Mouse (Mus musculus) forebrain, postnatal 0 days (tissue): ENCODE measurements at regions not wholly inside any gene's neighbourhood (a gene's known extent, or its start where the extent isn't known, plus 50 kb on each side); places are given as distances from the start of the nearest gene placed in this dataset.

Experiments used
- ATAC-seq: fragments of 200-750 bp; cut with Nextera tagmentation; 2 replicates; pipeline ENCODE4 v1.8.0; 2017; ENCODE audit warnings: mild to moderate bottlenecking, moderate library complexity
- DNase-seq: peaks from one replicate; pipeline ENCODE4 v3.0.0-alpha.2; 2015
- H3K27ac ChIP-seq: fragments of 300-500 bp; sonication (generic); 2 replicates; pipeline ENCODE4 v1.5.1; 2014; ENCODE audit warnings: low read depth, mild to moderate bottlenecking, antibody characterized with exemption, low read length, moderate library complexity, mixed read lengths
- H3K27me3 ChIP-seq: fragments of 300-500 bp; sonication (generic); 2 replicates; pipeline ENCODE4 v1.6.1; 2014; ENCODE audit warnings: mild to moderate bottlenecking, low read length, mixed read lengths; ENCODE audit not compliant: insufficient read depth
- H3K36me3 ChIP-seq: fragments of 300-500 bp; sonication (generic); 2 replicates; pipeline ENCODE4 v1.6.1; 2014; ENCODE audit warnings: mild to moderate bottlenecking, moderate library complexity; ENCODE audit not compliant: insufficient read depth
- H3K4me1 ChIP-seq: fragments of 300-500 bp; sonication (generic); 2 replicates; pipeline ENCODE4 v1.6.1; 2014; ENCODE audit warnings: antibody characterized with exemption; ENCODE audit not compliant: insufficient read depth
- H3K4me2 ChIP-seq: fragments of 300-500 bp; sonication (generic); 2 replicates; pipeline ENCODE4 v1.6.1; 2014; ENCODE audit warnings: low read depth, mild to moderate bottlenecking, moderate library complexity
- H3K4me3 ChIP-seq: fragments of 300-500 bp; sonication (generic); 2 replicates; pipeline ENCODE4 v1.5.1; 2014; ENCODE audit warnings: low read depth, low read length, mixed read lengths
- H3K9ac ChIP-seq: fragments of 300-500 bp; sonication (generic); 2 replicates; pipeline ENCODE4 v1.6.1; 2014; ENCODE audit warnings: mild to moderate bottlenecking
- H3K9me3 ChIP-seq: fragments of 300-500 bp; sonication (generic); 2 replicates; pipeline ENCODE4 v1.6.1; 2016; ENCODE audit warnings: low read length
- CTCF ChIP-seq: sonication (generic); IDR thresholded peaks from 2 replicates; pipeline ENCODE4 v1.5.1; 2016; ENCODE audit warnings: antibody characterized with exemption, control low read depth, low read depth
- WGBS: fragments of 180-500 bp; shearing (Covaris S2); extraction: QIAGEN DNeasy Blood & Tissue Kit; methylation state at CpG from one replicate; pipeline ENCODE4 v1.1.7; 2014; 5-methylcytosine and 5-hydroxymethylcytosine counted together

- Histone ChIP-seq H3K36me3 (no peaks in the 10 kb centered on the region), H3K9me3 (no peaks in the 10 kb centered on the region), H3K27me3 (no peaks in the 10 kb centered on the region), H3K27ac (no peak overlapping the region), H3K4me3 (no peak overlapping the region), H3K4me2 (no peak overlapping the region), H3K9ac (no peak overlapping the region), H3K4me1 (0 out of 2 replicates have a peak, but pooled peaks cover 5% of the 10 kb centered on the region)
- ATAC-seq (no peak), DNase-seq (no peak)
- TF ChIP-seq CTCF, result no peak
- WGBS, result 21% methylated on average over 1 of the region's 1 CpGs
These were observed 415.7 kb upstream of the Pom121l12 start for GRCm38 (mm10) chr11:14183258-14183968.

DNA sequence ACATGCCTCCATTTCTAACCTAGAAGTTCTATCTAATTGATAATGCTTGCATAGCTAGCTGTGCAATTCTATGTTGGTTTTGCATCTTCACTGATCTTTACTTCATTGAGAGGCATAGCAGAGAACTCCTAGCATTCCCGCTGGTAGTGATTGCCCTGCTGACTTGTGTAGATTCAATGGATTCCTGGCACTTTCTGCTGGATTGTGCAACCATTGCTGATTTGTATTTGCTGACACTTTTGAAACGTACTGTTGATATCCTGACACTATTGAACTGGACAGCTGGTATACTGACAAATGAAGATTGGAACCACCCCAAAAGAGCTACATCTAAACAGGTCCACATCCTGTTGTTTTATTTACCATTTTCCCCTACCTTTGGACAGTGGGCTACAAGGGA is 404.0 kb upstream of the Pom121l12 start:
- DNase-seq (no peak), ATAC-seq (no peak)
- Histone ChIP-seq H3K27me3 (no peaks in the 10 kb centered on the region), H3K9me3 (no peaks in the 10 kb centered on the region), H3K9ac (no peak overlapping the region), H3K27ac (no peak overlapping the region), H3K4me3 (no peak overlapping the region), H3K4me1 (no peaks in the 10 kb centered on the region), H3K36me3 (no peaks in the 10 kb centered on the region), H3K4me2 (no peak overlapping the region)
- 83% methylated on average over 2 of the region's 2 CpGs for WGBS
- TF ChIP-seq CTCF, result no peak
